Mouse (Mus musculus) liver, postnatal 0 days (tissue): ENCODE results near the gene Apba3.

Source experiments
- CTCF ChIP-seq: sonication (generic); IDR thresholded peaks from 2 replicates; pipeline ENCODE4 v1.5.1; 2016; ENCODE audit warnings: antibody characterized with exemption, low read depth
- EP300 ChIP-seq: IDR thresholded peaks from 2 replicates; pipeline ENCODE4 v1.6.1; 2016; ENCODE audit warnings: antibody characterized with exemption, low read depth, mild to moderate bottlenecking

- TF ChIP-seq CTCF: no peak
- TF ChIP-seq EP300: no peak
Measured at GRCm38 (mm10) chr10:81303258-81303657, 36.5 kb downstream of the Apba3 start.
